Mouse (Mus musculus) v-Abl transformed pro-B cells (cell line): Measurements from ENCODE around the gene Clip4.

ENCODE experiments used
- in situ Hi-C, 2 experiments: fragments of 400-800 bp; cut with MboI; formaldehyde crosslinking; loops; one replicate each; pipeline ENCODE4 v1.15.1; 2025; ENCODE audit not compliant: unreplicated experiment in 2 of 2

Clip4 gene

GRCm38 (mm10) chr17:71791109-71791508 lies 22.8 kb downstream of the Clip4 start:
- in situ Hi-C loops = no loop called here

- in situ Hi-C loops = no loop called here
These were observed 23.3 kb downstream of the Clip4 start for GRCm38 (mm10) chr17:71791622-71792021.

GRCm38 (mm10) chr17:71795521-71796205 lies 27.4 kb downstream of the Clip4 start:
- in situ Hi-C loops = no loop called here

- in situ Hi-C loops = no loop called here
These were observed 35.2 kb downstream of the Clip4 start for GRCm38 (mm10) chr17:71803456-71803855.

- in situ Hi-C loops = no loop called here
These were observed 35.6 kb downstream of the Clip4 start for GRCm38 (mm10) chr17:71803876-71804275.

- in situ Hi-C loops = no loop called here
These were observed 42.8 kb downstream of the Clip4 start for GRCm38 (mm10) chr17:71811070-71811469.

- in situ Hi-C loops = no loop called here
These were observed 48.0 kb downstream of the Clip4 start for GRCm38 (mm10) chr17:71816136-71816864.

GRCm38 (mm10) chr17:71823622-71824306 lies 55.5 kb downstream of the Clip4 start:
- in situ Hi-C loops = no loop called here

GRCm38 (mm10) chr17:71826603-71827002 lies 58.3 kb downstream of the Clip4 start:
- in situ Hi-C loops = no loop called here

- in situ Hi-C loops = no loop called here
These were observed 59.4 kb downstream of the Clip4 start for GRCm38 (mm10) chr17:71827627-71828026.

GRCm38 (mm10) chr17:71828647-71829414 lies 60.6 kb downstream of the Clip4 start:
- in situ Hi-C loops = no loop called here

GRCm38 (mm10) chr17:71831960-71832359 lies 63.7 kb downstream of the Clip4 start:
- in situ Hi-C loops = no loop called here

- in situ Hi-C loops = loop anchor here in 1 of 2 experiments (25.0 kb wide), 1 partner anchor 800 kb away; no protein-coding TSS in a partner anchor
These were observed 93.9 kb downstream of the Clip4 start for GRCm38 (mm10) chr17:71862184-71862583.

- in situ Hi-C loops = loop anchor here in 1 of 2 experiments (25.0 kb wide), 1 partner anchor 801 kb away; no protein-coding TSS in a partner anchor
These were observed 94.6 kb downstream of the Clip4 start for GRCm38 (mm10) chr17:71862895-71863294.

- in situ Hi-C loops = loop anchor here in 1 of 2 experiments (25.0 kb wide), 1 partner anchor 802 kb away; no protein-coding TSS in a partner anchor
These were observed 95.8 kb downstream of the Clip4 start for GRCm38 (mm10) chr17:71864039-71864438.

GRCm38 (mm10) chr17:71865437-71865836 lies 97.2 kb downstream of the Clip4 start:
- in situ Hi-C loops = loop anchor here in 1 of 2 experiments (25.0 kb wide), 1 partner anchor 803 kb away; no protein-coding TSS in a partner anchor

GRCm38 (mm10) chr17:71867892-71868291 lies 99.6 kb downstream of the Clip4 start:
- in situ Hi-C loops = loop anchor here in 1 of 2 experiments (25.0 kb wide), 1 partner anchor 806 kb away; no protein-coding TSS in a partner anchor

GRCm38 (mm10) chr17:71868828-71869227 lies 100.6 kb downstream of the Clip4 start:
- in situ Hi-C loops = loop anchor here in 1 of 2 experiments (25.0 kb wide), 1 partner anchor 807 kb away; no protein-coding TSS in a partner anchor

- in situ Hi-C loops = loop anchor here (5.0 to 25.0 kb wide), 5 partner anchors 207 to 915 kb away; no protein-coding TSS in a partner anchor
These were observed 101.3 kb downstream of the Clip4 start for GRCm38 (mm10) chr17:71869372-71870231.
